Mouse (Mus musculus) lung, postnatal 0 days (tissue): ENCODE results near the gene Rbm4b. TPM values are rescaled to one million over a fixed set of nuclear protein-coding genes. Genes with fewer than 3 reads are reported as not detected.

Experiments
- ATAC-seq: fragments of 200-750 bp; cut with Nextera tagmentation; 2 replicates; pipeline ENCODE4 v1.8.0; 2017; ENCODE audit warnings: moderate library complexity
- DNase-seq: peaks from one replicate; pipeline ENCODE4 v3.0.0-alpha.2; 2016; ENCODE audit warnings: low spot score
- H3K27ac ChIP-seq: fragments of 300-500 bp; sonication (generic); 2 replicates; pipeline ENCODE4 v1.5.1; 2014; ENCODE audit warnings: antibody characterized with exemption, mild to moderate bottlenecking, low read length, mixed read lengths
- H3K27me3 ChIP-seq: fragments of 300-500 bp; sonication (generic); replicated peaks from 2 replicates; pipeline ENCODE4 v1.6.1; 2014; ENCODE audit warnings: low read length, mixed read lengths; ENCODE audit not compliant: insufficient read depth
- H3K36me3 ChIP-seq: fragments of 300-500 bp; sonication (generic); 2 replicates; pipeline ENCODE4 v1.6.1; 2014; ENCODE audit warnings: low read length, mixed read lengths; ENCODE audit not compliant: insufficient read depth
- H3K4me1 ChIP-seq: fragments of 300-500 bp; sonication (generic); 2 replicates; pipeline ENCODE4 v1.6.1; 2014; ENCODE audit warnings: antibody characterized with exemption, low read depth, low read length, mixed read lengths; ENCODE audit not compliant: insufficient read depth
- H3K4me2 ChIP-seq: fragments of 300-500 bp; sonication (generic); replicated peaks from 2 replicates; pipeline ENCODE4 v1.6.1; 2014; ENCODE audit warnings: low read depth, mild to moderate bottlenecking, low read length, moderate library complexity, mixed read lengths
- H3K4me3 ChIP-seq: fragments of 300-500 bp; sonication (generic); 2 replicates; pipeline ENCODE4 v1.5.1; 2014; ENCODE audit warnings: low read depth, low read length
- H3K9ac ChIP-seq: fragments of 300-500 bp; sonication (generic); replicated peaks from 2 replicates; pipeline ENCODE4 v1.6.1; 2014; ENCODE audit warnings: low read depth, mild to moderate bottlenecking
- H3K9me3 ChIP-seq: fragments of 300-500 bp; sonication (generic); 2 replicates; pipeline ENCODE4 v1.6.1; 2016; ENCODE audit warnings: low read length, mixed read lengths
- CTCF ChIP-seq: IDR thresholded peaks from 2 replicates; pipeline ENCODE4 v1.5.1; 2016; ENCODE audit warnings: antibody characterized with exemption, mild to moderate bottlenecking
- EP300 ChIP-seq: IDR thresholded peaks from 2 replicates; pipeline ENCODE4 v1.6.1; 2016; ENCODE audit warnings: antibody characterized with exemption, mild to moderate bottlenecking, control low read depth
- WGBS: fragments of 180-500 bp; shearing (Covaris S2); extraction: QIAGEN DNeasy Blood & Tissue Kit; methylation state at CpG from one replicate; pipeline ENCODE4 v1.1.7; 2014; 5-methylcytosine and 5-hydroxymethylcytosine counted together
- polyA plus RNA-seq: library from polyadenylated mRNA; unstranded; fragments of >200 nt; fragmentation: Nextera tagmentation; extraction: Ambion mirVana; gene quantifications from 2 replicates; pipeline ENCODE4 v1.2.1, GENCODE M21; 2015

Rbm4b gene
- polyA plus RNA-seq: 23.4 and 26.8 TPM in 2 replicates

GRCm38 (mm10) chr19:4756193-4756911 is at the start of gene Rbm4b:
TSS of gene Rbm4b (plus strand) at chr19:4756497.
- peak within 1 kb of the TSS; percentile 71 for H3K4me3 ChIP-seq
- no peaks in the 10 kb centered on the region for H3K9me3 ChIP-seq
- H3K27me3 ChIP-seq: no peaks in the 10 kb centered on the region
- peak; percentile 98 for ATAC-seq
- peak within 1 kb of the TSS; percentile 58 for H3K9ac ChIP-seq
- H3K4me2 ChIP-seq: peak within 1 kb of the TSS; percentile 65
- WGBS: under 1% methylated on average over 47 of the region's 65 CpGs
- H3K4me1 ChIP-seq: peaks cover 6% of the 10 kb centered on the region; the same call in 1 of the 2 replicates
- 0 out of 2 replicates have a peak, but pooled peaks have one; percentile 7 for TF ChIP-seq EP300
- TF ChIP-seq CTCF: no peak
- H3K36me3 ChIP-seq: no peaks in the 10 kb centered on the region
- DNase-seq: peak; percentile 97
- H3K27ac ChIP-seq: peak within 1 kb of the TSS; percentile 71

- H3K4me3 ChIP-seq: no peak overlapping the region
- no peak overlapping the region for H3K9ac ChIP-seq
- H3K4me2 ChIP-seq: no peak overlapping the region
- no peak overlapping the region for H3K27ac ChIP-seq
- no peaks in the 10 kb centered on the region for H3K36me3 ChIP-seq
- ATAC-seq (peak; percentile 47), DNase-seq (peak; percentile 41)
- TF ChIP-seq CTCF: no peak
- 64% methylated on average over 10 of the region's 10 CpGs for WGBS
- peaks cover 3% of the 10 kb centered on the region; the same call in 1 of the 2 replicates for H3K4me1 ChIP-seq
- H3K9me3 ChIP-seq: no peaks in the 10 kb centered on the region
- H3K27me3 ChIP-seq: peaks cover 40% of the 10 kb centered on the region
Observed at GRCm38 (mm10) chr19:4708765-4709164, 47.5 kb upstream of the Rbm4b start.

- H3K9me3 ChIP-seq: no peaks in the 10 kb centered on the region
- DNase-seq: no peak
- H3K27me3 ChIP-seq: peaks cover 50% of the 10 kb centered on the region
- H3K4me3 ChIP-seq: peak within 1 kb of the TSS; percentile 41
- H3K4me1 ChIP-seq: peaks cover 3% of the 10 kb centered on the region; the same call in 1 of the 2 replicates
- 17% methylated on average over 13 of the region's 13 CpGs for WGBS
- TF ChIP-seq CTCF: no peak
- TF ChIP-seq EP300: no peak
- no peaks in the 10 kb centered on the region for H3K36me3 ChIP-seq
- no peak for ATAC-seq
- H3K9ac ChIP-seq: no peak within 1 kb of the TSS
- H3K27ac ChIP-seq: no peak within 1 kb of the TSS
- peak within 1 kb of the TSS; percentile 92 for H3K4me2 ChIP-seq
Observed at GRCm38 (mm10) chr19:4711098-4711600, 45.1 kb upstream of the Rbm4b start, which contains the start of gene Sptbn2. TSS of gene Sptbn2 (plus strand) at chr19:4711167.

- Histone ChIP-seq H3K36me3 (no peaks in the 10 kb centered on the region), H3K9ac (no peak overlapping the region), H3K27me3 (peaks cover 50% of the 10 kb centered on the region), H3K4me3 (peak overlapping the region; percentile 41), H3K9me3 (no peaks in the 10 kb centered on the region), H3K4me1 (peaks cover 3% of the 10 kb centered on the region; the same call in 1 of the 2 replicates), H3K4me2 (peak overlapping the region; percentile 92), H3K27ac (no peak overlapping the region)
- ATAC-seq: peak; percentile 30
- no peak for DNase-seq
- TF ChIP-seq CTCF (no peak), EP300 (no peak)
- WGBS: 2% methylated on average over 34 of the region's 65 CpGs
Observed at GRCm38 (mm10) chr19:4711601-4712155, 44.6 kb upstream of the Rbm4b start.

GRCm38 (mm10) chr19:4712156-4712780 is 44.0 kb upstream of the Rbm4b start:
- H3K4me2 ChIP-seq: peak overlapping the region; percentile 92
- DNase-seq (no peak), ATAC-seq (0 out of 2 replicates have a peak, but pooled peaks have one; percentile 14)
- peaks cover 50% of the 10 kb centered on the region for H3K27me3 ChIP-seq
- H3K4me1 ChIP-seq: peaks cover 3% of the 10 kb centered on the region; the same call in 1 of the 2 replicates
- TF ChIP-seq EP300 (no peak), CTCF (no peak)
- H3K9ac ChIP-seq: no peak overlapping the region
- H3K27ac ChIP-seq: no peak overlapping the region
- H3K9me3 ChIP-seq: no peaks in the 10 kb centered on the region
- WGBS: under 1% methylated on average over 60 of the region's 60 CpGs
- peak overlapping the region; percentile 41 for H3K4me3 ChIP-seq
- H3K36me3 ChIP-seq: no peaks in the 10 kb centered on the region
